Mouse (Mus musculus) kidney, embryonic 15.5 days (tissue): ENCODE data around the gene Ripply1. TPM values are rescaled to one million over a fixed set of nuclear protein-coding genes. Genes with fewer than 3 reads are reported as not detected.

ENCODE experiments used
- ATAC-seq: fragments of 200-750 bp; cut with Nextera tagmentation; replicated peaks from 2 replicates; pipeline ENCODE4 v1.8.0; 2017; ENCODE audit warnings: moderate TSS enrichment; ENCODE audit not compliant: low FRiP score
- H3K27ac ChIP-seq: fragments of 300-500 bp; sonication (generic); 2 replicates; pipeline ENCODE4 v1.5.1; 2015; ENCODE audit warnings: mild to moderate bottlenecking, inconsistent platforms
- H3K27me3 ChIP-seq: fragments of 300-500 bp; sonication (generic); 2 replicates; pipeline ENCODE4 v1.6.1; 2015; ENCODE audit warnings: inconsistent platforms
- H3K36me3 ChIP-seq: fragments of 300-500 bp; sonication (generic); 2 replicates; pipeline ENCODE4 v1.6.1; 2015; ENCODE audit warnings: inconsistent platforms
- H3K4me1 ChIP-seq: fragments of 300-500 bp; sonication (generic); 2 replicates; pipeline ENCODE4 v1.6.1; 2015; ENCODE audit warnings: inconsistent platforms
- H3K4me2 ChIP-seq: fragments of 300-500 bp; sonication (generic); 2 replicates; pipeline ENCODE4 v1.6.1; 2015; ENCODE audit warnings: moderate library complexity, mild to moderate bottlenecking, inconsistent platforms
- H3K4me3 ChIP-seq: fragments of 300-500 bp; sonication (generic); replicated peaks from 2 replicates; pipeline ENCODE4 v1.5.1; 2015; ENCODE audit warnings: mild to moderate bottlenecking, inconsistent platforms
- H3K9ac ChIP-seq: fragments of 300-500 bp; sonication (generic); 2 replicates; pipeline ENCODE4 v1.6.1; 2015; ENCODE audit warnings: mild to moderate bottlenecking, inconsistent platforms
- H3K9me3 ChIP-seq: fragments of 300-500 bp; sonication (generic); replicated peaks from 2 replicates; pipeline ENCODE4 v1.6.1; 2016; ENCODE audit warnings: inconsistent platforms
- WGBS: fragments of 180-500 bp; shearing (Covaris S2); methylation state at CpG from one replicate; pipeline ENCODE4 v1.1.7; 2015; ENCODE audit warnings: mixed read lengths; 5-methylcytosine and 5-hydroxymethylcytosine counted together
- polyA plus RNA-seq: library from polyadenylated mRNA; unstranded; fragments of >200 nt; fragmentation: Nextera tagmentation; extraction: Ambion mirVana; gene quantifications from 2 replicates; pipeline ENCODE4 v1.2.1, GENCODE M21; 2015

Ripply1 gene
- polyA plus RNA-seq, 1 experiment from 2014 or later: not detected

GRCm38 (mm10) chrX:139805918-139806317 is 23.8 kb upstream of the Ripply1 start:
- H3K4me3 ChIP-seq: no peak overlapping the region
- peak; percentile 35; the same call in 1 of the 2 replicates for ATAC-seq
- no peak overlapping the region for H3K27ac ChIP-seq
- no peaks in the 10 kb centered on the region for H3K36me3 ChIP-seq
- H3K4me1 ChIP-seq: no peaks in the 10 kb centered on the region
- no peaks in the 10 kb centered on the region for H3K9me3 ChIP-seq
- no peak overlapping the region for H3K4me2 ChIP-seq
- 86% methylated on average over 4 of the region's 4 CpGs for WGBS
- no peak overlapping the region for H3K9ac ChIP-seq
- H3K27me3 ChIP-seq: peaks cover 32% of the 10 kb centered on the region

GRCm38 (mm10) chrX:139803028-139803427 is 20.9 kb upstream of the Ripply1 start:
- peaks cover 29% of the 10 kb centered on the region for H3K27me3 ChIP-seq
- H3K9me3 ChIP-seq: no peaks in the 10 kb centered on the region
- WGBS: 74% methylated on average over 2 of the region's 2 CpGs
- H3K36me3 ChIP-seq: no peaks in the 10 kb centered on the region
- no peaks in the 10 kb centered on the region for H3K4me1 ChIP-seq
- no peak overlapping the region for H3K9ac ChIP-seq
- H3K27ac ChIP-seq: no peak overlapping the region
- no peak for ATAC-seq
- H3K4me3 ChIP-seq: no peak overlapping the region
- H3K4me2 ChIP-seq: no peak overlapping the region

DNA sequence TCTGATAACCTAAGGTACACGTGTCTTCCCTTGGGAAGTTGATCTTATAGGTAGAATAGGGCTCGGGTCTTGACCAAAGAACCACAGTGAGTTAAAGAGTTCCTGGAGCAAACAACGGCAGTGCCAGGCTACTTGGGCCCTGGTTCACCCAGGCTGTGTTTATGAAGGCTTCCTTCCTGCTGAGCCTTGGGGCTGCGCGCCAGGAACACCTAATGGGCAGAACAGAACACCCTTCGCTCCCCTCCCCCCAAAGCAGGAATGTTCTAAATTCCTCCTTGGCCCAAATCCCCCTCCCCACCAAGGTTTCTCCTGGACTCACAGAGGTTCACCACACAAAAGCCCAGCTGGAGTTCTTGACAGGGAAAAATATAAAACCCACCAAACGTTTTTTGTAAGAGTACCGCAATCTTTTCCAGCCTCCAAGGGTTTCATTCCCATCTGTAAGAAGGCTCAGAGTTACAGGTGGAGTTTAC is 18.3 kb upstream of the Ripply1 start, which contains the start of gene Cldn2:
TSS of gene Cldn2 (plus strand) at position 423 of the 473 bp plus-strand sequence.
- H3K4me1 ChIP-seq: no peaks in the 10 kb centered on the region
- no peak within 1 kb of the TSS for H3K4me2 ChIP-seq
- no peaks in the 10 kb centered on the region for H3K36me3 ChIP-seq
- H3K27me3 ChIP-seq: peaks cover 49% of the 10 kb centered on the region
- no peaks in the 10 kb centered on the region for H3K9me3 ChIP-seq
- H3K27ac ChIP-seq: no peak within 1 kb of the TSS
- 74% methylated on average over 8 of the region's 8 CpGs for WGBS
- no peak within 1 kb of the TSS for H3K4me3 ChIP-seq
- H3K9ac ChIP-seq: no peak within 1 kb of the TSS
- no peak for ATAC-seq

DNA sequence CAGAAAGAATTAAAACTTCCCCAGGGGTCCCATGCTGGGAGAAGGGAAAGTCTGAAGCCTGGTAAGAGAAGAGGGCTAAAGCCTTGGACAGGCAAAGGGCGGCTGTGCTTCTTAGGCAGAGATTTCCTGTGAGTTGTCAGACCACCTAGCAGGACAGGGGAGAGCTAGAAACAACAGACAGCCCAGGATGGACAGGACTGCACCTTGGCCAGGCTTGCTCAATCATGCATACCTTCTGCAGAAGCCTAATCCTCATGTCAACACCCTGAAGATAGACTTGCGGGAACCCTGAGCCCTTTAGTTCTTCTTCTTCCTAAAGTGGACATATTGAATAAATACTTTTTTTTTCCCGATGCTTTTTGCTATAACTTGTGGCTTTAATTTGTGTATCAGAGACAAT is 17.8 kb upstream of the Ripply1 start:
- WGBS: 84% methylated on average over 3 of the region's 3 CpGs
- H3K36me3 ChIP-seq: no peaks in the 10 kb centered on the region
- peak; percentile 67 for ATAC-seq

DNA sequence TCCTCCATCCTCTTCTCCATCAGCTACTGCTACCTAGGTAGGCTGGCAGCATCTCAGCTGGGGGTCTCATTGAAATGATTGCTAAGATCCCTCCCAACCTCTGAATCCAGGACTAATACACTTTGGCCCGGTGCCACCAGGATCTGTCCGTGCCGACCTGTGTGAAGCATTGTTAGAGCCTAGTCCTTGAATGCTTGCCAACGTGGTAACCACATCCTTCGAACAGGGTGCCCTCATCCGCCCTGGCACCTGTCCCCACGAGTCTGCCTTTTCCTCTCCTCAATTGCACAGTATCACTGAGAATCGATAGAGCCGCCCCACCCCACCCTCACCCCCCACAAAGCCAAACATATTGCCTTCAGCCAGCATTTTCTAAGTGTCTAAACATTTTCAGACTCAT is 15.7 kb upstream of the Ripply1 start:
- H3K4me2 ChIP-seq: no peak overlapping the region
- no peak overlapping the region for H3K4me3 ChIP-seq
- H3K9me3 ChIP-seq: no peaks in the 10 kb centered on the region
- no peak overlapping the region for H3K9ac ChIP-seq
- no peaks in the 10 kb centered on the region for H3K36me3 ChIP-seq
- no peak for ATAC-seq
- no peaks in the 10 kb centered on the region for H3K4me1 ChIP-seq
- no peak overlapping the region for H3K27ac ChIP-seq
- peaks cover 42% of the 10 kb centered on the region for H3K27me3 ChIP-seq
- 85% methylated on average over 9 of the region's 9 CpGs for WGBS

More for the DNA sequence above, 17.8 kb upstream of the Ripply1 start:
- Histone ChIP-seq H3K4me2 (no peak overlapping the region), H3K9me3 (no peaks in the 10 kb centered on the region), H3K4me1 (no peaks in the 10 kb centered on the region), H3K4me3 (no peak overlapping the region), H3K27me3 (peaks cover 51% of the 10 kb centered on the region), H3K27ac (no peak overlapping the region), H3K9ac (no peak overlapping the region)

- Histone ChIP-seq H3K9ac (no peak overlapping the region), H3K27me3 (peaks cover 42% of the 10 kb centered on the region), H3K36me3 (no peaks in the 10 kb centered on the region), H3K9me3 (no peaks in the 10 kb centered on the region), H3K4me3 (no peak overlapping the region), H3K27ac (no peak overlapping the region), H3K4me1 (no peaks in the 10 kb centered on the region), H3K4me2 (no peak overlapping the region)
- 95% methylated on average over 6 of the region's 6 CpGs for WGBS
- ATAC-seq: no peak
These were observed 13.9 kb upstream of the Ripply1 start for GRCm38 (mm10) chrX:139796037-139796436.

DNA sequence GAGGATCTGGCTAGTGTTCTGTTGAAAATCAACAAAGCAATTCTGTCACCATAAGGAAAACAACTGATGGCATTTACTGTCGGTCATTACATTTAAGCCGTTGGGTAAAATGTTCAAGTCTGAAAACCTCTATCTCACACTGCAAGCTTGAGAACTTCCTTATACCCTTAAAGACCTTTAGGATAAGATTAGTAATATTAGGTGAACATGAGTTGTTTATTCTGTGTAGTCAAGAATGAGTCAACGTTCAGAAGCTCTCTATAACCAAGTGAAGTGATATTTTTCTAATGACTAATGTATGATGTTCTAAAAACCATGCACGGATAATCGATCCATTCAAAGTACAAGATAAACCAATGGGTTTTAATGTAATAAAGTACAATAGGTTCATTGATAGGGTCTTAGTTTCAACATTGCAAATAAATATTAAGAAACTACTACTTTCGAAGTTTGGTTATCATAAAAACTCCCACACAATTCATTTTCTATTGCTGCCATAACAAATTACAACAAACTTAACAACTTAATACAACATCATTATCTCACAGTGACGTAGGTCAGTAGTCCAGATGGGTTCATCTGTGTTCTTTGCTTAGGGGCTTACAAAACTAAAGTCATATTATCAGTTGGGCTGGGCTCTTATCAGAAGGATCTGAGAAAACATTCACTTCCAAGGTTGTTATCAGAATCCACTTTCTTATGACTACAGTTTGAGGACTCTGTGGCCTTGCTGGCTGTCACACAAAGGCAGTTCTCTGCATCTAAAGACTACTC is 12.1 kb upstream of the Ripply1 start:
- 82% methylated on average over 7 of the region's 7 CpGs for WGBS

GRCm38 (mm10) chrX:139785764-139786163 is 3.6 kb upstream of the Ripply1 start:
- no peak overlapping the region for H3K4me3 ChIP-seq
- no peaks in the 10 kb centered on the region for H3K36me3 ChIP-seq
- H3K27ac ChIP-seq: no peak overlapping the region
- H3K9me3 ChIP-seq: no peaks in the 10 kb centered on the region
- peak; percentile 73 for ATAC-seq
- H3K4me2 ChIP-seq: no peak overlapping the region
- peaks cover 22% of the 10 kb centered on the region for H3K27me3 ChIP-seq
- H3K4me1 ChIP-seq: no peaks in the 10 kb centered on the region
- no peak overlapping the region for H3K9ac ChIP-seq
- 48% methylated on average over 1 of the region's 1 CpGs for WGBS

More for the DNA sequence above, 12.1 kb upstream of the Ripply1 start:
- Histone ChIP-seq H3K4me1 (no peaks in the 10 kb centered on the region), H3K9me3 (no peaks in the 10 kb centered on the region), H3K27me3 (peaks cover 42% of the 10 kb centered on the region), H3K36me3 (no peaks in the 10 kb centered on the region), H3K4me2 (no peak overlapping the region), H3K9ac (no peak overlapping the region), H3K27ac (no peak overlapping the region), H3K4me3 (no peak overlapping the region)
- ATAC-seq: no peak

DNA sequence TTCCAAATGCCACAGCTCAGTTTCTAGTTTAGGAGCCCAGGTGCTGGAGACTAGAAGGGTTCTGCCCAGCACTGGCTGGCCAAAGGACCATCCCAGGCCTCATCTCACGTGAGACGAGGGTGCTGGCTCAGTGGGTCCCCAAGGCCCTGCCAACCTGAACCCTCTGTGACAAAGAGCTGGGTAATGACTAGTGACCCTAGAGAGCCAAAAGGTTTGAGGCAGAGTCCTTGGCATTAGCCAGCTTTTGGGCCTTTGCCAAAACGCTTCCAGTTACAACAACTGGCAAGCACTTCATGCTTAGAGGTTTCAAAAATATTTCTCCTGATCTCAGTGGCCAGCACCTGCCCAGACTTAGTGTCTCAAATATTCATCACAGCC is 881 bp upstream of the Ripply1 start:
- no peaks in the 10 kb centered on the region for H3K4me1 ChIP-seq
- H3K36me3 ChIP-seq: no peaks in the 10 kb centered on the region
- no peak for ATAC-seq
- WGBS: 58% methylated on average over 3 of the region's 3 CpGs
- no peak overlapping the region for H3K4me2 ChIP-seq
- H3K27ac ChIP-seq: no peak overlapping the region
- no peak overlapping the region for H3K9ac ChIP-seq
- no peak overlapping the region for H3K4me3 ChIP-seq
- H3K9me3 ChIP-seq: no peaks in the 10 kb centered on the region
- H3K27me3 ChIP-seq: peaks cover 30% of the 10 kb centered on the region

GRCm38 (mm10) chrX:139781563-139781962 is 590 bp downstream of the Ripply1 start:
- H3K9ac ChIP-seq: no peak overlapping the region
- H3K4me2 ChIP-seq: no peak overlapping the region
- no peak overlapping the region for H3K27ac ChIP-seq
- H3K9me3 ChIP-seq: no peaks in the 10 kb centered on the region
- H3K36me3 ChIP-seq: no peaks in the 10 kb centered on the region
- WGBS: 74% methylated on average over 3 of the region's 4 CpGs
- no peaks in the 10 kb centered on the region for H3K4me1 ChIP-seq
- H3K4me3 ChIP-seq: no peak overlapping the region
- H3K27me3 ChIP-seq: peaks cover 30% of the 10 kb centered on the region
- ATAC-seq: no peak

DNA sequence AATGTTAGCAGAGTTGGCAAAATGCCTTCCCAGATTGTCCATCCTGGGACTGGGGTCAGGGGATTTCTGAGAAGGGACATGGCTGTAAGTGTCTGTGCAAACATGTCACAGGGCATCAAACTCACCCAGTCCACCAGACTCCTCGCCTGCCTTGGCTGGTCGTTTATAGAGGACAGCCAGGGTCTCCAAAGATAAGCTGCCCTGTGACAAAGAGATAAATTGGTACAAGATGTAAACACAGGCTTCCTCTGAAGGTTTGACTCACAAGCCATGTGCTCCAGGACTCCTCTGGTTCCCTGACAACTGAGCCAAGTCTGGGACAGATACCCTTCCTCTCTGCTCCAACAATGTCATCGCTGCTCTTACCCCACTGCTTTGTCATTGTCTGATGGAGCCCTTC is 1.2 kb downstream of the Ripply1 start:
- no peaks in the 10 kb centered on the region for H3K9me3 ChIP-seq
- no peaks in the 10 kb centered on the region for H3K36me3 ChIP-seq
- no peak overlapping the region for H3K27ac ChIP-seq
- H3K9ac ChIP-seq: no peak overlapping the region
- H3K27me3 ChIP-seq: peaks cover 30% of the 10 kb centered on the region
- WGBS: 62% methylated on average over 3 of the region's 3 CpGs
- H3K4me3 ChIP-seq: no peak overlapping the region
- H3K4me2 ChIP-seq: no peak overlapping the region
- no peaks in the 10 kb centered on the region for H3K4me1 ChIP-seq
- no peak for ATAC-seq

DNA sequence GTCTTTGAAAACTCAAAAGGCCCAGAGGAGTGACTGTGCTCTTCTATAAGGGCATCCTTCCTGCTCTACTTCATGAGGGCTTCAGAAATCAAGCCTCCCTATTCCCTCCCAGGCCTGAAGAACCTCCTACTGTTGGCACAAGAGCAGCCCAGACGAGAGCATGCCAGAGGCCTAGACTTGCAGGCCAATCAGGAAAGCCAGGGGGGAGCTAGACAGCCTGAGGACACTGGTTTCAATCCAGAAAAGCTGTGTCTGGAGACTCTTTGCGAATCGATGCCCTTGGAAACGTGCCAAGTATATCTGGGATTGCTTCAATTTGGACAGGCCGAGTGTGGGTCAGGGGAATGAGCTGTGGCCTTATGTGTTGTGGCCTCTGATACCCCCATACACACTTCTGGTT is 2.8 kb downstream of the Ripply1 start:
- Histone ChIP-seq H3K27ac (no peak overlapping the region), H3K4me3 (no peak overlapping the region), H3K27me3 (peaks cover 35% of the 10 kb centered on the region), H3K9ac (no peak overlapping the region), H3K4me1 (no peaks in the 10 kb centered on the region), H3K36me3 (no peaks in the 10 kb centered on the region), H3K9me3 (no peaks in the 10 kb centered on the region), H3K4me2 (no peak overlapping the region)
- 77% methylated on average over 5 of the region's 5 CpGs for WGBS
- no peak for ATAC-seq

DNA sequence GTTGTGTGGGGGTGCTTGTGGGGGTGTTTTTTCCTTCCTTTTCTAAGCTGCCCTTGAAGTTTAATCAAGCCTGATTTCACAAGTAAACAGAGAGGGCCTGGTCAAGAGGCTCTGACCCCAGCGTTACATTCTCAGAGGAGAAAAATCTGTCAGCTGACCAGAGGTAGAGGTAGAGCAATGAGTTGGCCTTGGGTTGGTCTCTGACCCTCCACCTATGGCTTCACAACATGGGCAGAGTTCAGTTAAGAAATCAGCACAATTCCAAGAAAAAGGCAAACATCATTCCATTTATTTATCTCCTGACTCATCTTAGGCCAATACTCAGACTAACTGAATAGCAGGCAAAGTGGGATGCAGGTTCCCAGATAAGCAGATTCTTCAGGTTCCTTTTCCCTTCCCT is 3.3 kb downstream of the Ripply1 start:
- WGBS: 77% methylated on average over 1 of the region's 1 CpGs
- no peak overlapping the region for H3K27ac ChIP-seq
- H3K4me2 ChIP-seq: no peak overlapping the region
- no peak overlapping the region for H3K4me3 ChIP-seq
- no peaks in the 10 kb centered on the region for H3K36me3 ChIP-seq
- no peak for ATAC-seq
- no peak overlapping the region for H3K9ac ChIP-seq
- peaks cover 36% of the 10 kb centered on the region for H3K27me3 ChIP-seq
- no peaks in the 10 kb centered on the region for H3K4me1 ChIP-seq
- no peaks in the 10 kb centered on the region for H3K9me3 ChIP-seq
